Mouse (Mus musculus): ENCODE data around the gene Cpvl. TPM values are rescaled to one million over a fixed set of nuclear protein-coding genes. Genes with fewer than 3 reads are reported as not detected.

The Cpvl gene
- polyA plus RNA-seq, 1 experiment from 2014 or later = not detected

DNA sequence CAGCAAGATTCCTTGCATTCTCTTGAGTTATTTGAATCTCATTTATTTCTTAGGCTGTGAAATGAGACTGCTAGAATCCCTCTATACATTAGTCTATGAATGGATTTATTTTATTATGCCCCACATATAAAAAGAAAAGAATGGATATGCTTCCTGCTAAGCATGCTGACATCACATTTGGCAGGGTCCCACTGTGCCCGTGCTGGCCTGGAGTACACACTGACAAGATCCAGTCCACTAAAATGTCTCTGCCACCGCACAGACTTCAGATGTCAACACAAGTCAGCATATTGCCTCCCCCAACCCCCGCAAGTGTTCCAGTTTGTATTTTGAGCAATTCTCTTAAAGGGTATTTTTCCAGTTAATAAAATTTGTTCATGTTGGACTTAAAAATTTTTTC, 13.9 kb upstream of the Cpvl start:
- 0 out of 2 replicates have a peak, but pooled peaks cover 2% of the 10 kb centered on the region for H3K9me3 ChIP-seq
- H3K36me3 ChIP-seq (replicated peaks) = no peaks in the 10 kb centered on the region
- 87% methylated on average over 3 of the region's 3 CpGs for WGBS
- H3K4me2 ChIP-seq = no peak overlapping the region
- H3K27ac ChIP-seq = no peak overlapping the region
- 0 out of 2 replicates have a peak, but pooled peaks cover 3% of the 10 kb centered on the region for H3K4me1 ChIP-seq
- H3K4me3 ChIP-seq (replicated peaks) = no peak overlapping the region
- H3K9ac ChIP-seq = no peak overlapping the region
- no peaks in the 10 kb centered on the region for H3K27me3 ChIP-seq
- no peak for ATAC-seq (ENCODE audit: low FRiP score)

DNA sequence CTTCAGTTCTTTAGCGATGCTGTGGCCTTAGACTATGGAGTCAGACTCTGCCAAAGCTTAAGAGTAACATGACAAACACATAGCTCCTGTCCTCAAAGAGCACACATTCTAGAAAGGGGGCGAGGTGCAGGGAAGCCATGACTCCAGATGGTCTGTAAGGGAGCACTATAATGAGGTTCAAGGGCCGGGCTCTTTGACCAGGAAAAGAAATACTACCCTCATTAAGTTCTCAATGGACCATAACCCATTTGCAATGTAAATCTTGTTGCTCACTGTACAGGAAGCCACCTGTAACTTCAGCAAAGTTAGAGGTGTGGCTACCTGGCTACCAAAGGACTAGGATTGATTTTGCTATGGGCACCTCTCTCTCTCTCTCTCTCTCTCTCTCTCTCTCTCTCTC, 8.8 kb upstream of the Cpvl start:
- 88% methylated on average over 3 of the region's 3 CpGs for WGBS
- no peaks in the 10 kb centered on the region for H3K9me3 ChIP-seq
- ATAC-seq (ENCODE audit: low FRiP score) = no peak
- no peak overlapping the region for H3K4me2 ChIP-seq
- no peak overlapping the region for H3K4me3 ChIP-seq (replicated peaks)
- H3K27me3 ChIP-seq = no peaks in the 10 kb centered on the region
- peaks cover 5% of the 10 kb centered on the region for H3K4me1 ChIP-seq
- H3K27ac ChIP-seq = no peak overlapping the region
- no peaks in the 10 kb centered on the region for H3K36me3 ChIP-seq (replicated peaks)
- H3K9ac ChIP-seq = no peak overlapping the region

DNA sequence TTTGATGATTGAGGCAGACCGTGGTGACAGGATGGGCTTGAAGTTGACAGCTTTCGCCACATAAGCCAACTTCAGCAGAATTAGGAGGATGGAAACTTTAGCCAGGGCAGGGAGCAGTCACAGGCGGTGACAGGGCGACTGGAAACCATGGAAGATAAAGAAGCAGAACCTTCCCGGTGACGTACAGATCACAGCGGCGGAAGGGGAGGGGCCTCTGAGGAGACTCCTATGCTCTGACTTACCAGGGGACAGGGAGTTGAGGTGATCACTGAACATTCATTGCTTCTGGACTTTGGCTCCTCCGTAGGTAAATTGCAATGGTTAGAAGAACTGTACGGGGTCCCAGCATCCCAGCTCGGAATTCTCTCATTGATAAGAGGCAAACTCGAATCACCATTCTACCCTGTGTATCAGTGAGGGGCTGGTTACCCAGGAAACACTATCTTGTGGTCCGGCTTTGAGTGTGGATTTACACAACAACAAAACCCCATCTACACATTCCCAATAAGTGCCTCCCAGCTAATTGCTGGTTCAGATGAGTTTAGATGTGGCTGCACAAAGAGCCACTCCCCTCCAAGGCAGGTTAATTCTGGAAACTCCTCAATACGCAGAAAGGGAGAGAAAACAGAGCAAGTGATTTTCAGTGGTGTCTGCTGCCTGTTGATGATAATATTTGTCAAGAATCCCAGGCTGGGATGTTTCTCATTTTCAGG, 8.0 kb upstream of the Cpvl start:
- 79% methylated on average over 14 of the region's 14 CpGs for WGBS
- no peak for ATAC-seq (ENCODE audit: low FRiP score)
- no peak overlapping the region for H3K4me3 ChIP-seq (replicated peaks)

DNA sequence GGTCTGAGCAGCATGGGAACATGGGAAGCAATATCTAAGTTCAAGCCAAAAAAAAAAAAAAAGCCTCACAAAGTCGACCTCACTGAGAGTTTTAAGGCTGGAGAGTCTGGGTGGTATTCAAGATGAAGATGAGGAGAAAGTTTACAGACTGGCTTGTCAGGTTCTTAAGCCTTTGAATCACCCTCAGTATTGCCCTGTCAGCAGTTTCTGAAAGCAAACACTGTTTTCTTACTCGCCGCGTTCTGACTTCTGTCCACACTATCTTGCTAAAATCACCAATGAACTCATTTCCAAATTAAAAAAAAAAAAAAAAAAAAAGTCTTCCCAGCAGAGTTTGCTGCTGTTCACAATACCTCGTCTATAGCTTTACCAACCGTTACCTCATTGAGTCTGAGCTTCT, 5.3 kb upstream of the Cpvl start:
- no peaks in the 10 kb centered on the region for H3K36me3 ChIP-seq (replicated peaks)
- H3K4me1 ChIP-seq = peaks cover 10% of the 10 kb centered on the region
- H3K4me2 ChIP-seq = no peak overlapping the region
- 84% methylated on average over 6 of the region's 6 CpGs for WGBS
- H3K9me3 ChIP-seq = no peaks in the 10 kb centered on the region
- 0 out of 2 replicates have a peak, but pooled peaks cover 3% of the 10 kb centered on the region for H3K27me3 ChIP-seq
- no peak overlapping the region for H3K4me3 ChIP-seq (replicated peaks)
- no peak overlapping the region for H3K9ac ChIP-seq
- no peak for ATAC-seq (ENCODE audit: low FRiP score)
- no peak overlapping the region for H3K27ac ChIP-seq

More for the DNA sequence above, 8.0 kb upstream of the Cpvl start:
- H3K4me1 ChIP-seq = peaks cover 10% of the 10 kb centered on the region
- no peak overlapping the region for H3K4me2 ChIP-seq
- no peak overlapping the region for H3K27ac ChIP-seq
- H3K9ac ChIP-seq = no peak overlapping the region
- H3K27me3 ChIP-seq = no peaks in the 10 kb centered on the region
- H3K9me3 ChIP-seq = no peaks in the 10 kb centered on the region
- no peaks in the 10 kb centered on the region for H3K36me3 ChIP-seq (replicated peaks)

DNA sequence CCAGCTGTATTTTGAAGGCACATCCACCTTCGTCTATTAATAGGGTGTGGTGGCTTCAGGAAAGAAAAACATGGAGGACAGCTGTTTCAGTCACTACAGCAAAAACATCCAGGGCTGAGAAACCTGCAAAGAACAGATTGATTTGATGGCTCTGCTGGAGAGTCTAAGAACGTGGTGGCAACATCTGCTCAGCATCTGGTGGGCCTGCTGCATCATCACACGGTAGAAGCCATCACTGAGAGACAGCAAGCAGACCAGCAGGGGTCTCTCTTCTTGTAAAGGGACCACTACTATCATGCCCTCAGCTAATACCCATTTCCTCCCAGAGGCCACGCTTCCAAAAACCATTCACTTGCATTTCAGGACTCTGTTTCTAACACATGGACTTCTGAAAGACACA, 4.1 kb upstream of the Cpvl start:
- no peak for ATAC-seq (ENCODE audit: low FRiP score)
- no peak overlapping the region for H3K4me2 ChIP-seq
- no peaks in the 10 kb centered on the region for H3K36me3 ChIP-seq (replicated peaks)
- 56% methylated on average over 4 of the region's 4 CpGs for WGBS
- 0 out of 2 replicates have a peak, but pooled peaks cover 3% of the 10 kb centered on the region for H3K27me3 ChIP-seq
- no peaks in the 10 kb centered on the region for H3K9me3 ChIP-seq
- H3K4me1 ChIP-seq = peaks cover 10% of the 10 kb centered on the region
- no peak overlapping the region for H3K4me3 ChIP-seq (replicated peaks)
- no peak overlapping the region for H3K9ac ChIP-seq
- H3K27ac ChIP-seq = no peak overlapping the region

DNA sequence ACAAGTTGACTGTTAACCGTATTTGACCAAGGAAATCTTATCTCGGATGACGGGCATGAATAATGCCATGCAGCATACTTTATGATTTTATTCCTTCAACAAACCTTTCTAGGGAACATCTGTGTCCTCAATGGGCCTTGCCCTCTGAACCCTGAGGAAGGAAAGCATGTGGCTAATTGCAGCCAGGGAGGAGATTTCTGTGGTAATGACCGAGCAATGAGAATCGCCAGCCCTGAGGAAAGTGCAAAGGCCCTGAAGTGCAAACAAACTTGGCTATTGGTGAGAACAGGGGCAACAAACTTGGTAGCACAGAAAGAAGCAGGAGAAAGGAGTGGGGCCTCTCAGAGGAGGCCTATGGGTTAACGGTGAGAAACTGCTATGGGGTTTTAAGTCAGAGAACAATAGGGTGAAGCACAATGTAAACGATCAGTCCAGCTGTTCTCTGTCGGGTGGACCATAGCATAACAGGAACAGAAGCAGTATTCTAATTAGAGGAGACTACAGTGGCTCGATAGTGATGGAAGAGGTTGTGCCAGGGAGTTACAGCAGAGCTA, 3.7 kb upstream of the Cpvl start:
- Histone ChIP-seq H3K9me3 (no peaks in the 10 kb centered on the region), H3K9ac (no peak overlapping the region), H3K4me3 (replicated peaks) (no peak overlapping the region), H3K27ac (no peak overlapping the region), H3K27me3 (0 out of 2 replicates have a peak, but pooled peaks cover 3% of the 10 kb centered on the region), H3K36me3 (replicated peaks) (no peaks in the 10 kb centered on the region), H3K4me2 (no peak overlapping the region), H3K4me1 (peaks cover 10% of the 10 kb centered on the region)
- no peak for ATAC-seq (ENCODE audit: low FRiP score)
- WGBS = 45% methylated on average over 9 of the region's 9 CpGs

DNA sequence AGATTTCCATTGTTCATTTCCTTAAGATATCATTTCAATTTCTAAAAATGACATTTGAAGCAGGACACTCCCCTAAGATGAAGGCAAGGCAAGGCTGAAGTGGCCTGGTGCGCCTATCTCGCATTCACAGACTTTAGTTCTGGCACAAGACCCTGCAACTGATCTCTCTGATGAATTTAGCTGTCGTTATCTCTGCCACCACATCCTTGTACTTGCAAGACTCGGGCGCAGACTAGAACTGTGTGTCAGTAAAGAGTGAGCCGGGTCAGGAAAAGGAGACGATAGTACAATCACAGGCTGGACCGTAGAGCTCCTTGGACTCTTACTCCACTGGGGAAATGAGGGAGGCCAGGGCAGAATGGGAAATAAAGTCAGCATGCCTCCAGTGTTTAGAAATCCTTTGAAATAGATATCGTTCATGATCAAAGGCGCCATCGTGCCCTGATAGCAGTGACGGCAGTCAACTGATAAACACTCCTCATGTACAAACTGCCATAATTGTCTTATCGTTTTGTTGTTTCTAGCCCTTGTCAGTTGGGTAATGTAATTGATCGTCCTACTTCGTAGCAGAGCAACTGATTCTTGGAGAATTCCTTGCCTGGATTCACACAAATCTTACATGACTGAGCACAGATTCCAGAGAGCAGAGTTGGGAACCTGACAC, 2.5 kb upstream of the Cpvl start:
- Histone ChIP-seq H3K4me3 (replicated peaks) (no peak overlapping the region), H3K27me3 (0 out of 2 replicates have a peak, but pooled peaks cover 3% of the 10 kb centered on the region)
- WGBS = 91% methylated on average over 15 of the region's 15 CpGs

DNA sequence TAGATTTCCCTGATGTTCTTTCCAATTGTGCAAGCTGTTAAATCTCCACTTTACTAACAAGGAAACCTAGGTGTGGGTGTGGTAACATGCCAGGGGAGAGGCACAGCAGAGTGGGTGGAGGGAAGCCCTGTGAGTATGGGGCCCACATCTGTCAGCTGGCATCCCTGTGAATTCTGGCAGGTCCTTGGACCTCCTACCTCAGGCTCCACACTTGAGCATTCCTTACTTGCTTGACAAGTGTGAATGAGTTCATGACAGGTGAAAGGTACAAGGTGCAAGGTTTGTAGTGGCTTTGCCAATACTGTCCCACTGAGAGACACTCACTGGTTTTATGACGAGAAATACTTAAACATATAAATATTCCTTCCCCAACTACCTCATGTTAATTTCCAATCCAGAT, 4.4 kb downstream of the Cpvl start:
- no peak overlapping the region for H3K9ac ChIP-seq
- 84% methylated on average over 1 of the region's 1 CpGs for WGBS
- H3K4me1 ChIP-seq = peaks cover 23% of the 10 kb centered on the region
- H3K4me3 ChIP-seq (replicated peaks) = no peak overlapping the region
- H3K9me3 ChIP-seq = no peaks in the 10 kb centered on the region
- ATAC-seq (ENCODE audit: low FRiP score) = no peak
- no peak overlapping the region for H3K27ac ChIP-seq
- H3K36me3 ChIP-seq (replicated peaks) = no peaks in the 10 kb centered on the region
- no peak overlapping the region for H3K4me2 ChIP-seq
- H3K27me3 ChIP-seq = 0 out of 2 replicates have a peak, but pooled peaks cover 3% of the 10 kb centered on the region

More for the DNA sequence above, 2.5 kb upstream of the Cpvl start:
- no peaks in the 10 kb centered on the region for H3K36me3 ChIP-seq (replicated peaks)
- no peak for ATAC-seq (ENCODE audit: low FRiP score)
- H3K4me1 ChIP-seq = peaks cover 10% of the 10 kb centered on the region
- no peak overlapping the region for H3K4me2 ChIP-seq
- no peak overlapping the region for H3K9ac ChIP-seq
- H3K27ac ChIP-seq = no peak overlapping the region
- H3K9me3 ChIP-seq = no peaks in the 10 kb centered on the region

DNA sequence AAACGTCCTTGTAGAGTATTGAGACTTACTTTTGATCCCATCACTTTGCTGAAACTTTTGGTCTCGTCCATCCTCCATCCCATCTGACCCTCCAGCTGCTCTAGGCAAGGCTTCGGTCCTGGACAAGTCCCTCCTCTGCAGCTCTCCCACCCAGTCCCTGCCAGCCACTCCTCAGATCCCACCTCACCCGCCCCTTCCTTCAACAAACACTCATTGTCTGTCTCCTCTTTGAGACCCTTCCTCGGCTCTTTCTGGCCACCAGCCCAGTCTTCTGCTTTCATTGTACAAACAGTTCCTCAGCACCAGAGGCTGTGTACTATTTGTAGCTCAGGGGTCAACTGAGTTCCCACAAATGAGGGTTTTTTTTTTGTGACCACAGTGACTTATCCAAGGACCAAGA, 5.0 kb downstream of the Cpvl start:
- ATAC-seq (ENCODE audit: low FRiP score) = 0 out of 2 replicates have a peak, but pooled peaks have one; percentile 27
- H3K27ac ChIP-seq = no peak overlapping the region

DNA sequence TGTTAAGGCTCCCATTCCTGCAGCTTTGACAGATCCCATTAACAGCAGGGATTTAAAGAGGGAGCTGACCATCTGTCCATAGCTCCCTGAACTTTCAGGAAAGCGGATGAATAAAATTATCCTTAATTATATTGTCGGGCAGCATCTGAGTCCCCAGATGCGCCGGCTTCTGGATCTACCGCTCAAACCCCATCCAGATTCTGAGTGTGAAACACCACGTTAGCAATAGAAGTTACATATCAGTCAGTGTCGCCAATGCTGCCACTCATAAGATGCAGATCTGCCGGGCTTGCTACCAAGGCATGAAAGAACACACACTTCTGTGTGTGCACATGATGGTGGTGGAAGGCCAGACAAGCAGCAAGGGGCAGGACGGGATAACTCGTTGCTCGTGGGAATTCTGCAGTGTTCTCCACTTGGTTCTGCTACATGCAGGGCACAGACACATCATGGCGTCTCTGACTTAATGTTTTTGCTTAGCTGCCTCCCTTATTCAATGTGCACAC, 6.2 kb downstream of the Cpvl start:
- H3K4me1 ChIP-seq = peaks cover 23% of the 10 kb centered on the region
- no peak overlapping the region for H3K9ac ChIP-seq
- no peak overlapping the region for H3K4me3 ChIP-seq (replicated peaks)
- no peak overlapping the region for H3K4me2 ChIP-seq
- H3K27me3 ChIP-seq = 0 out of 2 replicates have a peak, but pooled peaks cover 3% of the 10 kb centered on the region
- H3K27ac ChIP-seq = 0 out of 2 replicates have a peak overlapping the region, but pooled peaks have one; percentile 13
- peak; percentile 55; the same call in 1 of the 2 replicates for ATAC-seq (ENCODE audit: low FRiP score)
- 66% methylated on average over 12 of the region's 12 CpGs for WGBS
- H3K36me3 ChIP-seq (replicated peaks) = no peaks in the 10 kb centered on the region
- no peaks in the 10 kb centered on the region for H3K9me3 ChIP-seq

More for the DNA sequence above, 5.0 kb downstream of the Cpvl start:
- no peaks in the 10 kb centered on the region for H3K36me3 ChIP-seq (replicated peaks)
- H3K4me3 ChIP-seq (replicated peaks) = no peak overlapping the region
- H3K9me3 ChIP-seq = no peaks in the 10 kb centered on the region
- no peak overlapping the region for H3K4me2 ChIP-seq
- H3K9ac ChIP-seq = no peak overlapping the region
- 29% methylated on average over 5 of the region's 5 CpGs for WGBS
- H3K27me3 ChIP-seq = 0 out of 2 replicates have a peak, but pooled peaks cover 3% of the 10 kb centered on the region
- peaks cover 23% of the 10 kb centered on the region for H3K4me1 ChIP-seq

DNA sequence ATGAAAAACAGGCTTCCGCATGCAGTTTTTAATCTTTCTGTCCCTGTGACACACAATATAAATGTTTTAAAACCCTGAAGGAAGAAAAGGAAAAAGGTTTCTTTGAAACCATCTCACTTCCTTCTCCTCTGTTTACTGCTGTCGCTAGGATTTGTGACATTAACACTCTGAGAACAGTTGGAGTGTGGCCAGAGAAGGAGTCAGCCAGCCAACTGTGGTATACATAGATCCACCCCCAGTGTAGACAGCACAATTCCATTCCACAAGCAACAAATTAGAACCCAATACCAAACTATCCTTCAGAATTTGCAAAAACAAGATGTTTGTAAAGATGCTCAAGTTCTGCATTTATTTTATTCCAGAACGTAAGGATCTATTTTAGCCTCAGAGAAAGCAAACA, 6.7 kb downstream of the Cpvl start:
- no peaks in the 10 kb centered on the region for H3K36me3 ChIP-seq (replicated peaks)
- H3K4me2 ChIP-seq = no peak overlapping the region
- no peak overlapping the region for H3K9ac ChIP-seq
- 0 out of 2 replicates have a peak, but pooled peaks cover 3% of the 10 kb centered on the region for H3K27me3 ChIP-seq
- no peak for ATAC-seq (ENCODE audit: low FRiP score)
- no peak overlapping the region for H3K4me3 ChIP-seq (replicated peaks)
- no peaks in the 10 kb centered on the region for H3K9me3 ChIP-seq
- WGBS = 70% methylated on average over 3 of the region's 3 CpGs
- peaks cover 23% of the 10 kb centered on the region for H3K4me1 ChIP-seq
- 0 out of 2 replicates have a peak overlapping the region, but pooled peaks have one; percentile 20 for H3K27ac ChIP-seq

DNA sequence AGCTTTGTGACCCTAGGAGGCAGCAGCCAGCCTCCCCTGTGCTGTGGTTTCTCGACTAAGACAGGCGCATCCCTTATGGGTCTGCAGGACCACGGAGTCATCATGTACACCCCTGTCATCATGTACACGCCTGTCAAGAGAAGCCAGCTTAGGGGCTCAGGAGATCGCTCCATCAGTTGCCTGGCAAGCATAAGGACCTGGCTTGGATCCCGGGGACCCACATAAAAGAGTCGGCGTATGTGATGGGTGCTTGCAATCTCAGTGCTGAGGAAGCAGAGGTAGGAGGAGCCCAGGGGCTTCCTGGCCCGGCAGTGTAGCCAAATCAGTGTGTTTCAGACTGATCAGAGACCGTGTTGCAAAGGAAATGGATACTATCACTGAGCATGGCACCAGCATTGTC, 9.4 kb downstream of the Cpvl start:
- H3K9ac ChIP-seq = no peak overlapping the region
- 77% methylated on average over 10 of the region's 10 CpGs for WGBS
- H3K4me2 ChIP-seq = no peak overlapping the region
- H3K36me3 ChIP-seq (replicated peaks) = no peaks in the 10 kb centered on the region
- H3K27me3 ChIP-seq = 0 out of 2 replicates have a peak, but pooled peaks cover 3% of the 10 kb centered on the region
- H3K4me1 ChIP-seq = peaks cover 39% of the 10 kb centered on the region
- no peak overlapping the region for H3K27ac ChIP-seq
- no peaks in the 10 kb centered on the region for H3K9me3 ChIP-seq
- ATAC-seq (ENCODE audit: low FRiP score) = no peak
- no peak overlapping the region for H3K4me3 ChIP-seq (replicated peaks)

All from forebrain, embryonic 12.5 days (tissue).